Mouse (Mus musculus) gastrocnemius, postnatal 10 days (tissue): ENCODE data around the gene Gm29797. TPM values are rescaled to one million over a fixed set of nuclear protein-coding genes. Genes with fewer than 3 reads are reported as not detected.

Experiments
- DNase-seq: peaks from one replicate; pipeline ENCODE4 v3.0.0; 2021; ENCODE audit warnings: mixed read lengths
- long read RNA-seq, 2 experiments: library from polyadenylated mRNA; stranded (forward); transcript quantifications; one replicate each; pipeline ENCODE4 v2.0.0; 2021
- total RNA-seq, 2 experiments: library from RNA; stranded (reverse); gene quantifications; 2 replicates each; pipeline ENCODE4 v1.2.3; 2021

The Gm29797 gene
- total RNA-seq, result not detected
- long read RNA-seq, experiment 1, result 0 reads
- long read RNA-seq, experiment 2, result 0 reads

- no peak for DNase-seq
These were observed at the start of gene Gm29797 for GRCm38 (mm10) chr2:181656734-181657133. Gene Gm29797, plus strand, starts transcription at chr2:181657034.

GRCm38 (mm10) chr2:181618761-181619495 is 37.9 kb upstream of the Gm29797 start:
- DNase-seq, result no peak

- DNase-seq, result no peak
These were observed 33.4 kb upstream of the Gm29797 start for GRCm38 (mm10) chr2:181623401-181623800.

- no peak for DNase-seq
These were observed 28.4 kb upstream of the Gm29797 start for GRCm38 (mm10) chr2:181628471-181628870.

- no peak for DNase-seq
These were observed 24.2 kb upstream of the Gm29797 start for GRCm38 (mm10) chr2:181632624-181633023.

- DNase-seq, result no peak
These were observed 21.0 kb upstream of the Gm29797 start for GRCm38 (mm10) chr2:181635865-181636264.

GRCm38 (mm10) chr2:181644361-181644760 is 12.5 kb upstream of the Gm29797 start:
- DNase-seq, result peak; percentile 39

- no peak for DNase-seq
These were observed 11.2 kb upstream of the Gm29797 start for GRCm38 (mm10) chr2:181645666-181646065.

- no peak for DNase-seq
These were observed 10.0 kb upstream of the Gm29797 start for GRCm38 (mm10) chr2:181646626-181647472.

- DNase-seq, result no peak
These were observed 7.9 kb upstream of the Gm29797 start for GRCm38 (mm10) chr2:181648926-181649325.

- DNase-seq, result no peak
These were observed 3.8 kb upstream of the Gm29797 start for GRCm38 (mm10) chr2:181653065-181653464.

GRCm38 (mm10) chr2:181653523-181653922 is 3.3 kb upstream of the Gm29797 start:
- no peak for DNase-seq

- no peak for DNase-seq
These were observed 607 bp downstream of the Gm29797 start for GRCm38 (mm10) chr2:181657441-181657840.

GRCm38 (mm10) chr2:181658528-181658927 is 1.7 kb downstream of the Gm29797 start:
- DNase-seq, result peak; percentile 15

GRCm38 (mm10) chr2:181658930-181659555 is 2.2 kb downstream of the Gm29797 start:
- peak; percentile 53 for DNase-seq

- peak; percentile 79 for DNase-seq
These were observed 2.8 kb downstream of the Gm29797 start for GRCm38 (mm10) chr2:181659609-181660055.

GRCm38 (mm10) chr2:181662620-181663297 is 5.9 kb downstream of the Gm29797 start:
- DNase-seq, result no peak

- DNase-seq, result no peak
These were observed 6.4 kb downstream of the Gm29797 start for GRCm38 (mm10) chr2:181663298-181663630.

GRCm38 (mm10) chr2:181670285-181670912 is 13.6 kb downstream of the Gm29797 start:
- DNase-seq, result no peak

GRCm38 (mm10) chr2:181670913-181671311 is 14.1 kb downstream of the Gm29797 start:
- no peak for DNase-seq

GRCm38 (mm10) chr2:181671326-181671725 is 14.5 kb downstream of the Gm29797 start, which contains the start of gene Sox18:
Gene Sox18, minus strand, starts transcription at chr2:181671640.
- DNase-seq, result peak; percentile 44

- no peak for DNase-seq
These were observed 15.2 kb downstream of the Gm29797 start for GRCm38 (mm10) chr2:181671984-181672383.
